Mouse (Mus musculus): ENCODE measurements around the gene Fam84a.

Fam84a gene

DNA sequence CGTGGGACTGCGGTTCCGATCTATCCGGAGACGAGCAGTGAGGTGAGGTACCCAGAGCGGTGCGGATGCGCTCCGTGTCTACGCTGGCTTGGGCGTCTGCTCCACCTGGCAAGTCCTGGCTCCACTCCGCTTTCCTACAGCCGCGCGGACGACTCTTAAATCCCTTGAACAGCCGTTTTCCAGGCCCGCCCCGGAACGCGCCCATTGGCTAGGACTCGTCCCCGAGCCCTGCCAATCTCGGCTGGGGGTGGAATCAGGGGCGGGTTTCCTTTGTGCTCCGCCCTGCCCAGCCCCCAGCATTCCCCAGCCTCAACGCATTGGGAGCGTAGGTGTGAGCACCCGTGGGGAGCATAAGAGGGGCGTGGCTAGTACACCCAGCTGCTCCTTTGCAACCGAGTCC is at the start of gene Fam84a:
Fam84a (minus strand) TSS at position 134 of the 400 bp plus-strand sequence.
- DNase-seq (ENCODE audit: low spot score in 2 of 2): no peak

DNA sequence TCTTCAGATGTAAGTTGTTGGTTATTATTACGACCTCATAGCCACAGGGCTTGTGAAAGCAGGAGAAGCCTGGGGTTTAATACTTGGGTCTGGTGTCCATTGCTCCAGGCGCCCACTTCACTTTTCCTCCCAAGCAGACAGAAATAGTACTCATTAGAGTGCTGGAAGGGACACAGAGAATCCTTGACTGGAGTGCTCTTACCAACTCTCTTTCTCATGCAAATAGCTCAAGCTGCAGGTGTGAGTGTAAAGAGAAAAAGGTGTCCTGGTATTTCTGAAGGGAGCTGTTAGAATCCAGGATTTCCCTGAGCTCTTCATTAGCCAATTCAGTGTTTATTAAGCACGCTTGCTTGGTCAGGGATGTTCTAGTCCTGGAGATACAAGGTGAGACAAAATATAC is 43.6 kb upstream of the Fam84a start:
- no peak for DNase-seq (ENCODE audit: low spot score in 2 of 2)

DNA sequence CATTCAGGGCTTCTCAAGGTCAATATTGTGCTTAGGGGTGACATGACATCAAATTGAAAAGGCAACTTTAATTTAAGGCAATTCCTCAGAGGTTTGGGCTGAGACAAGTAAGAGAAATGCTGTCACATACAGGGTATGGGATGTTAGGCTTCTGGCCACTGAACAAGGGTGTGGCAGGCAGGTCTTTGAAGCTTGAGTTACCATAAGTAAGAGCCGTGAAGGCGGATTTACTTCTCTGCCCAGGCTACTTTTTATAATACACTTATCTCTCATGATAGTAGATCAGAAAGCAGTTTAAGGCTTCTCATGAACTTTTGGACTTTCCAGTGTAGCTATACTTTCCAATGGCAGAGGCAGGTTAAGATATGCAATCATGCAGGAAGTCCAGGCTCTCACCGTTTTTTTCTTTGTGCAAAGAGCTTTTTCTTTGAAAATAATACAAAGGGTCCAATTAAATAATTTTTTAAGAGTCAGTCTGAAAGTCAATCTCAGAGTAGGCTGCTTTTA is 34.9 kb upstream of the Fam84a start:
- DNase-seq (ENCODE audit: low spot score in 2 of 2): no peak

DNA sequence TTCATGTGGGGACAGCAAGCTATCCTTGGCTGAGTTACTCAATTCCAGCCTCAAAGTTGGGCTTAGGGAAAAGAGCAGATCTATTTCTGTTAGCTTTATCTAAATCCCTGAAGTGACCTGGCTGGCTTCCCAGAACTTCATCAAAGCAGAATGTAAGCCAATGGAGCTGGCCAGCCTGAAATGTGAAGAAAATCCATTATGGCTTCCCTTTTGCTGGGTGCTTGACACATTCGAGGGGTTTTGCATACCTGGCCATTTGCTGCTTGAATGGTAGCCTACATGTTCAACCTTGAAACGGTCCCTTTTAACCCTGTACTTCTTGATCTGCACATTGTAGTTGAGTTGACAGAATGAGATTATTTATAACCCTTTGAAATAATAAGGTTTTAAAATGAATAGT is 13.9 kb upstream of the Fam84a start:
- no peak for DNase-seq (ENCODE audit: low spot score in 2 of 2)

DNA sequence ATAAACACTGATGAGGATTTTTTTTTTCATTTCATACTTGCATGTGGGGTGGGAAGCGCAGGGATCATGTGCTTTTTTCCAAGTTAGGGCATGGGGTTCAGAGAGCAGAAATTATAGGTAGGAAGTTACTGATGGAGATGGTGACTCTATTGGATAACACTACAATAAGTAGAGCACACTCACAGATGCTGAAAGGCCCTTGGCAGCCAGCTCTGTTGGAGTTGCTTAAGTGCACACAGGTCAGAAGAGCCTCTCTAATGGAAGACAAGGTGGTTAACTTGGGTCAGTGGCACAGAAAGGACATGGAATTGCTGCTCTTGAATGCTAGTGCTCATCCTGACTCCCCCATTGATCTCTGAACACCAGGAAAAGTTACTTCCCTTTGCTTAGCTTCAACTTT is 13.1 kb upstream of the Fam84a start:
- DNase-seq (ENCODE audit: low spot score in 2 of 2): no peak

DNA sequence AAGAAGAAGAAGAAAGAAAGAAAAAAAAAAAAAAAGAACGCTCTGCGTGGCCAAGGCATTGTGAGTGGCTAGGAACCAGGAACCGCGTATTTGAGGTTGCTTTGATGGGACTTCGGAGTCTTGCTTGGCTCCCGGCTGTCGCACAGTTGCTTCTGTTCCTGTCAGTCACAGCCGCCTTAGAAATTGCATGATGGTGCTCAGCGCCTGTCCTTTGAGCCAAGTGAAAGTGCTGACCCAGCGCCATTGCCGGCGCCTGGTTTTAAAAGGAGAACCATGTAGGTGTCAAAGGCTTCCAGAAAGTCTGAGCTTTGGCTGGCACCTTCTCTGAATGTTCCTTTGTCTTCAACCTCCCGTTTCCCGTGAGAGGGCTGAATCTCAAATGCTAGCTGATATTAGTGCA is 572 bp upstream of the Fam84a start:
- DNase-seq (ENCODE audit: low spot score in 2 of 2): no peak

DNA sequence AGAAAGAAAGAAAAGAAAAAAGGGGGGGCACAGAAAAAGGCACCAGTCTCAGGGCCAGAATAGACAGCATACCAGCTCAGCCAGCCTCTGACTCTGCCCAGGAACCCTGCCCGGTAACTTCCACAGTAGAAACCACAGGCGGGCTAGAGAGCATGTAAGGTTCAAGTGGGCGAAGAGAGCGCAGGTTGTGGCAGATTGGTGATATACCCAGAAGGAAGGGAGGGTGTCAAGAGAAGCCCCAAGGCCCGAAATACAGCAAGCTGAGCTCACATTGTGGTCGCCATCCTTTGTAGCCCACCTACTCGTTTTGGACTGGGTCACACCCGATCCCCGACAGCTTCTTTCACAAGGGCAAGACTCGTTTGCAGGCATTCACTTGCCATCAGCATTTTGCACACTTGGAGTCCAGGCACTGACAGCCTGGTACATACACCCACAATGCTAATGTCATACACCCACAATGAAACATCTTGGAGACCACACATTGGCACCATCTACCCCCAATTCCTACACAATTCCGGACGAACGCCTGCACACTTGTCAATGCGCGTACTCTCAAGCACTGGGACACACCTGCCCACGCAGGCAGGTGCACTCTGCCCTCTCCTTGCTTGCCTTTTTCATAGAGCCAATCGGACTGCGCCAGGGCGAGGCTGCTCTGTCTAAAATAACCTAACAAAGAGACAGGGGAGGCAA is 770 bp downstream of the Fam84a start:
- no peak for DNase-seq (ENCODE audit: low spot score in 2 of 2)

DNA sequence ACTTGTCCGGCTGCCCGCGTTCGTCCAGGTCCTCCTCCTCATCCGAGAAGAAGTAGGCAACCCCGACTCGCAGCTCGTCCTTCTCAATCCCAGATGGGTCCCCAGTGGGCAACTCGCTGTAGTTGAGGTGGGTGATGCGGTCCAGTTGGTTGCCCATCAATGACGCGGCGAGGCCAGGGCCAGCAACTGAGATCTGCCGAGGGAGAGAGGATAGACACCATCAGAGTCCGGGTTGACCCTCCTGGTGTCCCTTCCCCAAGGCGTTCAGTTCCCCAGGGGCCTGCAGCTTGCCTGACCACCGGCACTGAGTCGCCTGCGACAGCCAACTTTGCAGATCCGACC is 1.3 kb downstream of the Fam84a start:
- no peak for DNase-seq (ENCODE audit: low spot score in 2 of 2)

DNA sequence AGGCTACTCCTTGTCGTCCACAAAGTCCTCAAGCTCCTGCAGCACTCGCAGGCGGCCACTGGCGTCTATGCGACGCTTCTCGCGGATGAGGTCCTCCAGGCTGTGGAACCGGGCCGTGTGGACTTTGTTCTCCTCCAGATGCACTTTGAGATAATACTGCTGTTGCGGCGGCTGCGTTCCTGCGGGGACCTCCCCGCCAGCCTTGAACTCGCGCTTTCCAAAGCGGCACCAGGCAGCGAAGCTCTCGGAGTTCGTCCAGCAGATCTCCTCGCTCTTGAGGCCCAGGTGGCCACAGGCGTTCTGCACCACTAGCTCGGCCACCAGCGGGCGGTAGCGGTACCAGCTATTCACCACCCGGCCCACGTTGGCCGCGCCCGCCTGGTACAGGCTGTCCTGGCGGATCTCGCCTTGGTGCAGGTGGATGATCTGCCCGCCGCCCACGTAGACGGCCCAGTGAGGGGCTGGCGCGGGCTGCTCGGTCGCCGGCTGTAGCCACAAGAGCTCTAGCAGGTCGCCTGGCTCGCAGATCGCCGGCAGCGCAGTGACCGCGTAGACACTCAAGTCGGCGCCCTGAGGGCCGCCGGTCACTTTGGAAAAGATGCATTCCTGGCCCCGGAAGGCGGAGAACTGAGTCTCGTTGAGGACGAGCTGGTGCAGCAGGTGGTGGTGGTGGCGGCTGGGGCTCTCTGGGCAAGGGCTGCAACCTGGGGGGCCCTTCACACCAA is 1.8 kb downstream of the Fam84a start:
- no peak for DNase-seq (ENCODE audit: low spot score in 2 of 2)

DNA sequence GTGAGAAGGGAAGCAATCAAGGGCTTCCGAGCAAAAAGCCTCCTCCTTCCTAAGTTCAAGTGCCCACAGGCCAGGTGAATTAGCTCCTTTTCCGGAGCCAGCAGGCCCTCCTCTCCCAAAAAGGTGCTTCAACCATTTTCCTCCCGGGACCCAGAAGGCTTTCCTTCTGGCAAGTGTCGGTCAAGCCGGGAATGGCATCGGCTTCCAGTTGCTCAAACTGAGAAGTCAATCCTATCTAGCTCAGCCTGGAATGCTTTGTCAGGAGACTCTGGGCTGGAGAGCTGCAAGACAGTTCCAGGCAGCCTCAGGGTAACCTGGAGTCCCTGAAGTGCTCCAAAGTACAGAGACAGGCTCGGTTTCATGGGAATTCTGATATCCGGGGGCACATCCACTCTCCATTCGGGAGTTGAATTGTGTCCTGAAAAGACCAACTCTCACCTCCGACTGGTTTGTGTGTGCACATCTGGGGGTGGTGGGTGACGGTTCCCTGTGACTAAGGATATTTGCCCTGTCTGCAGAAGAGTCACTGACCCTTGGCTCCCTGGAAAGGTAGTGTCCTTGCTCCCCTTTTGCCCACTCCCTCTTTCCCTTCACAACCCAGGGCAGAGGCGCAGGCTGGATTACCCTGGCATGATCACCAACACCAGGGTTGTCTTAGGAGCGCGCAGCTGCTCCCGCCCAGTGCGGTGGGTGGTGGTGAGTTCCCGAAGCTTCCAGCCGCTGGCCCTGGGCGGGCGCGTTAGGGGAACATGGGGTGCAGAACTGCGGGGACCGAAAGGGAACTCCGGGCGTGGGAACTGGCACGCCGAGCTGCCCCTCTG is 2.6 kb downstream of the Fam84a start:
- DNase-seq (ENCODE audit: low spot score in 2 of 2): no peak

DNA sequence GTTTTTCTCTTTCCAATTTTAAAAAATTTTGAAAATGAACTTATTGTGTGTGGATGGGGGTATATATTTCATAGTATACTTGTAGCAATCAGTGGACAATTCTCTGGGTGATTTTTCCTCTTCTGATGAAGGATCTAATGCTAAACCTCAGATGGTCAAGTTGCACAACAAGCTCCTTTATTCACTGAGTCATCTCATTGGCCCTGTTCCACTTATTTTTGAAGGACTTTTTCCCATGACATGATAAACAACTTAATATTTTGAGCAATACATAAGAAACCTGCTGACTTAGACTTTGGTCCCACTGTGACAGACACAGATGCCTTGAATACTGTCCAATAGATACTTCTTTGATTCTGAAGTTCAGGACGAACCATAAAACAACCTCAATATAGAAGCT is 14.8 kb downstream of the Fam84a start:
- DNase-seq (ENCODE audit: low spot score in 2 of 2): no peak

DNA sequence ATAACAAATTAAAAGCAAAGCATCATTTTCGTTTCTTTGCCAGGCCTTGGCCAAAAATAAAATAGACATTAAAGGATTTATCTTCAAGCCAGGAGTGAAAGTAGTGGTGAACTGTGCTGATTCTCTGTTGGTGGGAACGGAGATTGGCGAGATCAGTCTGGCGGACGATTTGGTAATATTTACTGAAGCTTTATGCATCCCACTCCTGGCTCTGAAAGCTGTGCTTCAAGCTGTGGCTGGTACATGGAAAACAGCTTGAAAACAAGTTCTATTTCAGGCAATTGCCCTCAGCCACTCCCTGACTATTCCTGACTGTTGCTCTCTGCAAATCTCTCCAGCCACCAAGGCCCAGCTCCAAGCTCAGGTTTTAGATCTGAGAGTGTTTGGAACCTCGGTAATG is 37.1 kb downstream of the Fam84a start:
- no peak for DNase-seq (ENCODE audit: low spot score in 2 of 2)

DNA sequence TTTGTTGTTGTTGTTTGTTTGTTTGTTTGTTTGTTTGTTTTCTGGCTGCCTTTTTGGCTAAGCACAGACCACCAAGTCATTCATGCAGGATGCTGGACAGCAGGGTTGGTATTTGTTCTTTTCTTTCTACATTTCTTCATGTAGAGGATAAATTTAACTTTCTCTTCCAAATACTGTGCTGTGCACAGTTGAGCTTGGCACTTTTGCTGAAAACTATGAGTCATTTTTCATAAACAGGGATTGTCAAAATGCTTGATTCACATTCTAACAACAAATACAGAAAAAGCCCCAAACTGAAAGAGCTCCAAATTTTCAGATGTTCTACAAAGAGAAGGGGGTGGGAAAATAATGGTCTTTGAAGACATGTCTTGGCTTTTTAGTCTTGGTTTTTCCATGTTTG is 54.9 kb downstream of the Fam84a start:
- DNase-seq (ENCODE audit: low spot score in 2 of 2): no peak
